Mouse (Mus musculus): ENCODE results near the gene Hoxd4. TPM values are rescaled to one million over a fixed set of nuclear protein-coding genes. Genes with fewer than 3 reads are reported as not detected.

Gene Hoxd4
- polyA plus RNA-seq, 1 experiment from 2014 or later = not detected

GRCm38 (mm10) chr2:74678891-74679595, 32.7 kb upstream of the Hoxd4 start, which contains the start of gene Hoxd11:
TSS of gene Hoxd11 (plus strand) at chr2:74679557.
- Histone ChIP-seq H3K9me3 (ENCODE audit: control insufficient read depth, low read length) (no peaks in the 10 kb centered on the region), H3K27ac (ENCODE audit: low read length) (no peak within 1 kb of the TSS)
- 2% methylated on average over 15 of the region's 15 CpGs for WGBS

GRCm38 (mm10) chr2:74679596-74679971, 32.1 kb upstream of the Hoxd4 start:
- Histone ChIP-seq H3K4me1 (replicated peaks; ENCODE audit: control insufficient read depth, insufficient read depth, low read length) (peaks cover 19% of the 10 kb centered on the region), H3K9me3 (ENCODE audit: control insufficient read depth, low read length) (no peaks in the 10 kb centered on the region), H3K4me2 (ENCODE audit: low read length) (no peak overlapping the region), H3K9ac (replicated peaks; ENCODE audit: low read depth, low read length) (no peak overlapping the region), H3K4me3 (replicated peaks; ENCODE audit: low read length) (no peak overlapping the region), H3K36me3 (ENCODE audit: control insufficient read depth, insufficient read depth) (no peaks in the 10 kb centered on the region), H3K27me3 (replicated peaks; ENCODE audit: control insufficient read depth, insufficient read depth, low read length) (peaks cover 97% of the 10 kb centered on the region), H3K27ac (ENCODE audit: low read length) (no peak overlapping the region)
- ATAC-seq = no peak
- WGBS = under 1% methylated on average over 26 of the region's 26 CpGs

More at GRCm38 (mm10) chr2:74678891-74679595, 32.7 kb upstream of the Hoxd4 start, which contains the start of gene Hoxd11:
- H3K4me3 ChIP-seq (replicated peaks; ENCODE audit: low read length) = no peak within 1 kb of the TSS
- H3K4me1 ChIP-seq (replicated peaks; ENCODE audit: control insufficient read depth, insufficient read depth, low read length) = peaks cover 19% of the 10 kb centered on the region
- H3K36me3 ChIP-seq (ENCODE audit: control insufficient read depth, insufficient read depth) = no peaks in the 10 kb centered on the region
- ATAC-seq = no peak
- peaks cover 97% of the 10 kb centered on the region for H3K27me3 ChIP-seq (replicated peaks; ENCODE audit: control insufficient read depth, insufficient read depth, low read length)
- H3K9ac ChIP-seq (replicated peaks; ENCODE audit: low read depth, low read length) = no peak within 1 kb of the TSS
- no peak within 1 kb of the TSS for H3K4me2 ChIP-seq (ENCODE audit: low read length)

GRCm38 (mm10) chr2:74679980-74680379, 31.7 kb upstream of the Hoxd4 start:
- Histone ChIP-seq H3K9ac (replicated peaks; ENCODE audit: low read depth, low read length) (no peak overlapping the region), H3K36me3 (ENCODE audit: control insufficient read depth, insufficient read depth) (no peaks in the 10 kb centered on the region), H3K4me1 (replicated peaks; ENCODE audit: control insufficient read depth, insufficient read depth, low read length) (peaks cover 19% of the 10 kb centered on the region), H3K9me3 (ENCODE audit: control insufficient read depth, low read length) (no peaks in the 10 kb centered on the region), H3K27me3 (replicated peaks; ENCODE audit: control insufficient read depth, insufficient read depth, low read length) (peaks cover 96% of the 10 kb centered on the region), H3K27ac (ENCODE audit: low read length) (no peak overlapping the region), H3K4me3 (replicated peaks; ENCODE audit: low read length) (no peak overlapping the region), H3K4me2 (ENCODE audit: low read length) (no peak overlapping the region)
- WGBS = under 1% methylated on average over 23 of the region's 23 CpGs
- ATAC-seq = no peak

GRCm38 (mm10) chr2:74680561-74681398, 30.9 kb upstream of the Hoxd4 start:
- H3K4me1 ChIP-seq (replicated peaks; ENCODE audit: control insufficient read depth, insufficient read depth, low read length) = peaks cover 19% of the 10 kb centered on the region
- no peak overlapping the region for H3K9ac ChIP-seq (replicated peaks; ENCODE audit: low read depth, low read length)
- ATAC-seq = no peak
- H3K4me3 ChIP-seq (replicated peaks; ENCODE audit: low read length) = no peak overlapping the region
- peaks cover 95% of the 10 kb centered on the region for H3K27me3 ChIP-seq (replicated peaks; ENCODE audit: control insufficient read depth, insufficient read depth, low read length)
- H3K4me2 ChIP-seq (ENCODE audit: low read length) = no peak overlapping the region
- no peak overlapping the region for H3K27ac ChIP-seq (ENCODE audit: low read length)
- 1% methylated on average over 21 of the region's 21 CpGs for WGBS
- H3K9me3 ChIP-seq (ENCODE audit: control insufficient read depth, low read length) = no peaks in the 10 kb centered on the region
- H3K36me3 ChIP-seq (ENCODE audit: control insufficient read depth, insufficient read depth) = no peaks in the 10 kb centered on the region

GRCm38 (mm10) chr2:74681594-74682531, 29.9 kb upstream of the Hoxd4 start:
- Histone ChIP-seq H3K4me2 (ENCODE audit: low read length) (no peak overlapping the region), H3K9me3 (ENCODE audit: control insufficient read depth, low read length) (no peaks in the 10 kb centered on the region), H3K4me3 (replicated peaks; ENCODE audit: low read length) (peak overlapping the region; percentile 6; the same call in 1 of the 2 replicates), H3K27me3 (replicated peaks; ENCODE audit: control insufficient read depth, insufficient read depth, low read length) (peaks cover 91% of the 10 kb centered on the region), H3K4me1 (replicated peaks; ENCODE audit: control insufficient read depth, insufficient read depth, low read length) (peaks cover 19% of the 10 kb centered on the region), H3K36me3 (ENCODE audit: control insufficient read depth, insufficient read depth) (no peaks in the 10 kb centered on the region), H3K9ac (replicated peaks; ENCODE audit: low read depth, low read length) (no peak overlapping the region), H3K27ac (ENCODE audit: low read length) (no peak overlapping the region)
- under 1% methylated on average over 67 of the region's 78 CpGs for WGBS
- ATAC-seq = no peak

GRCm38 (mm10) chr2:74682796-74683195, 28.9 kb upstream of the Hoxd4 start:
- Histone ChIP-seq H3K9ac (replicated peaks; ENCODE audit: low read depth, low read length) (no peak overlapping the region), H3K4me1 (replicated peaks; ENCODE audit: control insufficient read depth, insufficient read depth, low read length) (peaks cover 19% of the 10 kb centered on the region), H3K27me3 (replicated peaks; ENCODE audit: control insufficient read depth, insufficient read depth, low read length) (peaks cover 91% of the 10 kb centered on the region), H3K9me3 (ENCODE audit: control insufficient read depth, low read length) (no peaks in the 10 kb centered on the region), H3K27ac (ENCODE audit: low read length) (no peak overlapping the region), H3K4me2 (ENCODE audit: low read length) (no peak overlapping the region; the same call in 1 of the 2 replicates), H3K4me3 (replicated peaks; ENCODE audit: low read length) (no peak overlapping the region), H3K36me3 (ENCODE audit: control insufficient read depth, insufficient read depth) (no peaks in the 10 kb centered on the region)
- no peak for ATAC-seq
- 1% methylated on average over 25 of the region's 51 CpGs for WGBS

- no peak overlapping the region for H3K4me3 ChIP-seq (replicated peaks; ENCODE audit: low read length)
- no peak overlapping the region for H3K4me2 ChIP-seq (ENCODE audit: low read length)
- no peak overlapping the region for H3K27ac ChIP-seq (ENCODE audit: low read length)
- H3K4me1 ChIP-seq (replicated peaks; ENCODE audit: control insufficient read depth, insufficient read depth, low read length) = peaks cover 19% of the 10 kb centered on the region
- H3K9me3 ChIP-seq (ENCODE audit: control insufficient read depth, low read length) = no peaks in the 10 kb centered on the region
- H3K36me3 ChIP-seq (ENCODE audit: control insufficient read depth, insufficient read depth) = no peaks in the 10 kb centered on the region
- ATAC-seq = no peak
- H3K27me3 ChIP-seq (replicated peaks; ENCODE audit: control insufficient read depth, insufficient read depth, low read length) = peaks cover 90% of the 10 kb centered on the region
- no peak overlapping the region for H3K9ac ChIP-seq (replicated peaks; ENCODE audit: low read depth, low read length)
- WGBS = under 1% methylated on average over 18 of the region's 18 CpGs
Measured at GRCm38 (mm10) chr2:74683471-74683951, 28.2 kb upstream of the Hoxd4 start.

GRCm38 (mm10) chr2:74684106-74684505, 27.6 kb upstream of the Hoxd4 start:
- Histone ChIP-seq H3K4me3 (replicated peaks; ENCODE audit: low read length) (no peak overlapping the region), H3K4me1 (replicated peaks; ENCODE audit: control insufficient read depth, insufficient read depth, low read length) (peaks cover 19% of the 10 kb centered on the region), H3K4me2 (ENCODE audit: low read length) (no peak overlapping the region), H3K9ac (replicated peaks; ENCODE audit: low read depth, low read length) (no peak overlapping the region), H3K27me3 (replicated peaks; ENCODE audit: control insufficient read depth, insufficient read depth, low read length) (peaks cover 88% of the 10 kb centered on the region), H3K9me3 (ENCODE audit: control insufficient read depth, low read length) (no peaks in the 10 kb centered on the region), H3K27ac (ENCODE audit: low read length) (no peak overlapping the region), H3K36me3 (ENCODE audit: control insufficient read depth, insufficient read depth) (no peaks in the 10 kb centered on the region)
- ATAC-seq = no peak
- 3% methylated on average over 12 of the region's 12 CpGs for WGBS

Measured in forebrain, embryonic 16.5 days (tissue).